Mouse (Mus musculus) layer of hippocampus, adult 8-10 months (tissue): ENCODE data around the gene Gm10376. TPM values are rescaled to one million over a fixed set of nuclear protein-coding genes. Genes with fewer than 3 reads are reported as not detected.
"Not testable (repeated sequence)": the region's sequence is repeated elsewhere in the genome, so short reads cannot be mapped to it uniquely, and the experiment has no call there.

Experiments
- DNase-seq, 2 experiments: peaks; one replicate each; pipeline ENCODE4 v3.0.0; 2022; ENCODE audit warnings: low spot score in 2 of 2
- total RNA-seq, 4 experiments: library from RNA; stranded (reverse); gene quantifications; 2 replicates each; pipeline ENCODE4 v1.2.4; 2022

Gene Gm10376
- not detected for total RNA-seq

DNA sequence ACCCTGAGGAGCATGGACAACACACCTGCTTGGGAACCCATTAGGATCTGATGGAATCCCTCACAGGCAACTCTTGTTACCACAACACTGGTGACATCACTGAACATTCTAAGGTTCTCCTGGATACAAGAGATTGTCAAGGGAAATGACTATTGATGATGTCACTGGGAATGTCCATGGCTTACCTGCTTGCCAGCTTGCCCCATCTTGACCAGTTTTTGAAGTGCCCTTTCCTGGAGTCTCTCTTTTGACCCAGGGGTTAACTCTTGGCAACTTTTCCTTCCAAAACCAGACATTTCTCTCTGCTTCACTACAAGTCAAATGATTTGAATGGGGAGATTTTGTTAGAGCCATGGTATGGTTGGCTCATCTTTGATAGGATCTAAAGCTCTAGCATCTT, at the start of gene Gm10376:
Gm10376 (minus strand) TSS at position 101 of the 400 bp plus-strand sequence.
- DNase-seq = not testable (repeated sequence)

DNA sequence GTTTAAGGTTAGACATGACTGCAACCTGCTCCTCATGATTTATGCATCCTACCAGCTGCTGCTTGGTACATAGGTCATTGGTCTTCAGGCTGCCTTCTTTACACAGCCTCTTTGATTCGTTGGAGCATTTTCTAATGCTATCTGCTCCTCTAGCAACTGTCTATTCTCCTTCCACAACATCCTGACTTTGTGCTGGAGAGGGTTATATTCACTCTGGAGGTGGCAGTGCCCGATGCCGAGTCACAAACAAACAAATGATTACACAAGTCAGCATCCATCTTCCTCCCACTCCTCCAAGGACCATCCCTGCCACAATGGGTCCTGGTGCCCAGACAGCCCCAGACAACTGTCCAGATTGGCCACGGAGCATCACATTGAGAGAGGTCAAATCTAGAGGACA, 44.8 kb upstream of the Gm10376 start:
- DNase-seq = not testable (repeated sequence)

DNA sequence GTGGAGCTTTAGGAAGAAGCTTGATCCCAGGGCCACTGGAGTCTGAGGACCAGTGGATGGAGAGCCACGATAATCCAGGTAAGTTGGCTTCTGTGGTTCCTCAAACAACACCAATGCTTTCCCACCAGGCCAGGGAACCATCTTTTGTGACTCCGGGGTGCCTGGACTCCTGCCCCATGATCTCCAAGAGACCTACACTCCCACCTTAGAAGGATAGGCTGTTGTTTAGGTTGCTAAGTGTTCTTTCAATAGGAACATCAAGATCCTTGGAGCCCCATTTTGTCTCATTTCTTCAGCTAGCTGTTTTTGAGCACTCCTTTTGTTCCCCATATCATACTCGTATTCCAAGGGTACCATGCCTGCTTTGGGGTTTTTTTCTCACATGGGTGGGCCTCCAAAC, 42.6 kb upstream of the Gm10376 start:
- DNase-seq = not testable (repeated sequence)

DNA sequence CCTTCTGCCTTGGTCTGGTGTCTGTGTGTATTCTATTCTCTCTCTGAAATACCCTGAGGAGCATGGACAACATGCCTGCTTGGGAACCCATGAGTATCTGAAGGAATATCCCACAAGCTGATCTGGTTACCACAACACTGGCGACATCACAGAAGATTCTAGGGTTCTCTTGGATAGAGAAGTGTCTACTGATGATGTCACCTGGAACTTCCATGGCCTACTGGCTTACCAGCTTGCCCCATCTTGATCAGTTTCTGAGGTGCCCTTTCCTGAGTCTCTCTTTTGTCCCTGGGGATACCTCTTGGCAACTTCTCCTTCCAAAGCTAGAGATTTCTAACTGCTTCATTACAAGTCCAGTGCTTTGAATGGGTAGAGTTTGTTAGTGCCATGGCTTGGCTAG, 21.9 kb downstream of the Gm10376 start, which contains the start of gene Gm8082:
Gm8082 (minus strand) TSS at position 101 of the 400 bp plus-strand sequence.
- not testable (repeated sequence) for DNase-seq

Other genes with a start within 250 kb of the Gm10376 start
- gene Gm3015, start 246.8 kb downstream of the Gm10376 start, total RNA-seq = not detected
- gene Gm10377, start 217.6 kb downstream of the Gm10376 start, total RNA-seq = not detected
- gene Gm21977, start 162.2 kb downstream of the Gm10376 start, total RNA-seq = not detected
- not detected for gene Gm8082, start 22.0 kb downstream of the Gm10376 start, total RNA-seq
- gene Gm8094, start 61.0 kb upstream of the Gm10376 start, total RNA-seq = under 1 TPM in 1 of 4 experiments, not detected in 3; 0.36 TPM
- gene Gm8104, start 85.0 kb upstream of the Gm10376 start, total RNA-seq = under 1 TPM in 1 of 4 experiments, not detected in 3; 0.19 TPM
- under 1 TPM in 1 of 4 experiments, not detected in 3; 0.25 TPM for gene Gm7233, start 164.2 kb upstream of the Gm10376 start, total RNA-seq
- gene Gm8122, start 219.7 kb upstream of the Gm10376 start, total RNA-seq = not detected
- not detected for gene Gm8126, start 243.0 kb upstream of the Gm10376 start, total RNA-seq